Comparison of ENCODE assay signal across 9 mouse cellular contexts in genomic region chr7:100658093-100658578, GRCm38 (mm10). TPM values are rescaled to one million over a fixed set of nuclear protein-coding genes. Genes with fewer than 3 reads are reported as not detected.
DNase-seq lines count a peak whose midpoint lies in the region; ATAC-seq lines count a peak whose summit lies in the region.
"Had no signal": no experiment of that assay in that cellular context is flagged by ENCODE, and none has a peak within 500 bp of the region (broad histone marks: within the 10 kb centered on the region; RNA-seq: fewer than 3 reads in every experiment).

No protein-coding gene starts in this region.

- H3K4me1 ChIP-seq in embryonic facial prominence, embryonic 14.5 days (ENCODE audit: control insufficient read depth, insufficient read depth, low read length): peaks cover 9% of the 10 kb centered on the region; the same call in 1 of the 2 replicates
- H3K4me1 ChIP-seq in intestine, embryonic 14.5 days (replicated peaks; ENCODE audit: control insufficient read depth, insufficient read depth, low read length): peaks cover 7% of the 10 kb centered on the region
- H3K4me1 ChIP-seq in liver, embryonic 13.5 days (replicated peaks): peaks cover 5% of the 10 kb centered on the region
- H3K4me1 ChIP-seq in neural tube, embryonic 15.5 days: peaks cover 13% of the 10 kb centered on the region

- peak overlapping the region; percentile 44 for H3K4me2 ChIP-seq in embryonic facial prominence, embryonic 14.5 days (ENCODE audit: low read depth, low read length)
- peak overlapping the region; percentile 42 for H3K4me2 ChIP-seq in intestine, embryonic 14.5 days (ENCODE audit: low read length)
- H3K4me2 ChIP-seq in liver, embryonic 13.5 days: peak overlapping the region; percentile 30; the same call in 1 of the 2 replicates
- peak overlapping the region; percentile 47 for H3K4me2 ChIP-seq in neural tube, embryonic 15.5 days

- no peaks in the 10 kb centered on the region for H3K9me3 ChIP-seq in embryonic facial prominence, embryonic 14.5 days (ENCODE audit: control insufficient read depth, low read length)
- no peaks in the 10 kb centered on the region for H3K9me3 ChIP-seq in intestine, embryonic 14.5 days (ENCODE audit: control insufficient read depth, low read length)
- no peaks in the 10 kb centered on the region for H3K9me3 ChIP-seq in liver, embryonic 13.5 days (replicated peaks)
- H3K9me3 ChIP-seq in neural tube, embryonic 15.5 days (replicated peaks): no peaks in the 10 kb centered on the region

- 25% methylated on average over 18 of the region's 18 CpGs for WGBS in embryonic facial prominence, embryonic 14.5 days
- WGBS in intestine, embryonic 14.5 days: 30% methylated on average over 18 of the region's 18 CpGs
- 36% methylated on average over 18 of the region's 18 CpGs for WGBS in liver, embryonic 13.5 days (ENCODE audit: insufficient replicate concordance)
- 33% methylated on average over 18 of the region's 18 CpGs for WGBS in neural tube, embryonic 15.5 days

- ATAC-seq in embryonic facial prominence, embryonic 14.5 days (ENCODE audit: low read depth): peak; percentile 71; the same call in 1 of the 2 replicates
- ATAC-seq in intestine, embryonic 14.5 days (replicated peaks; ENCODE audit: low FRiP score, low TSS enrichment, low read depth): peak; percentile 77
- ATAC-seq in liver, embryonic 13.5 days (ENCODE audit: low read depth): 0 out of 2 replicates have a peak, but pooled peaks have one; percentile 37
- no peak for ATAC-seq in neural tube, embryonic 15.5 days (ENCODE audit: low FRiP score)
- no peak for ATAC-seq in megakaryocyte-erythroid progenitor cell, adult 5-6 weeks (replicated peaks; ENCODE audit: low FRiP score, low TSS enrichment, poor library complexity, severe bottlenecking)

- peak; percentile 65 to 68 for DNase-seq in right cerebral cortex, postnatal 10 days (ENCODE audit: low spot score in 2 of 2)
- DNase-seq in right cerebral cortex, postnatal 25 days: no peak
- DNase-seq in embryonic facial prominence, embryonic 14.5 days (ENCODE audit: low spot score): peak; percentile 72
- peak; percentile 75 for DNase-seq in intestine, embryonic 14.5 days (ENCODE audit: low spot score)
- DNase-seq in liver, embryonic 13.5 days: peak; percentile 26
- DNase-seq in thymus, postnatal 0 days (ENCODE audit: low spot score): no peak

- no peak overlapping the region for H3K27ac ChIP-seq in embryonic facial prominence, embryonic 14.5 days (replicated peaks; ENCODE audit: low read depth, low read length)
- H3K27ac ChIP-seq in intestine, embryonic 14.5 days (ENCODE audit: low read depth): no peak overlapping the region
- no peak overlapping the region for H3K27ac ChIP-seq in liver, embryonic 13.5 days
- H3K27ac ChIP-seq in neural tube, embryonic 15.5 days (replicated peaks): 0 out of 2 replicates have a peak overlapping the region, but pooled peaks have one; percentile 13

- H3K4me3 ChIP-seq in embryonic facial prominence, embryonic 14.5 days (ENCODE audit: low read depth, low read length): no peak overlapping the region
- H3K4me3 ChIP-seq in intestine, embryonic 14.5 days (ENCODE audit: low read depth, low read length): 0 out of 2 replicates have a peak overlapping the region, but pooled peaks have one; percentile 10
- H3K4me3 ChIP-seq in liver, embryonic 13.5 days (replicated peaks): no peak overlapping the region
- peak overlapping the region; percentile 15; the same call in 1 of the 2 replicates for H3K4me3 ChIP-seq in neural tube, embryonic 15.5 days (replicated peaks)
- H3K4me3 ChIP-seq: myocyte had no signal

- H3K27me3 ChIP-seq in embryonic facial prominence, embryonic 14.5 days (replicated peaks; ENCODE audit: control insufficient read depth, insufficient read depth, low read length): no peaks in the 10 kb centered on the region
- no peaks in the 10 kb centered on the region for H3K27me3 ChIP-seq in intestine, embryonic 14.5 days (replicated peaks; ENCODE audit: control insufficient read depth, insufficient read depth, low read length)
- no peaks in the 10 kb centered on the region for H3K27me3 ChIP-seq in liver, embryonic 13.5 days
- H3K27me3 ChIP-seq in neural tube, embryonic 15.5 days (replicated peaks): no peaks in the 10 kb centered on the region

- H3K36me3 ChIP-seq in embryonic facial prominence, embryonic 14.5 days (ENCODE audit: control insufficient read depth, insufficient read depth, low read length): no peaks in the 10 kb centered on the region
- no peaks in the 10 kb centered on the region for H3K36me3 ChIP-seq in intestine, embryonic 14.5 days (ENCODE audit: control insufficient read depth, insufficient read depth, low read length)
- H3K36me3 ChIP-seq in liver, embryonic 13.5 days: no peaks in the 10 kb centered on the region
- no peaks in the 10 kb centered on the region for H3K36me3 ChIP-seq in neural tube, embryonic 15.5 days

- peak overlapping the region; percentile 25; the same call in 1 of the 2 replicates for H3K9ac ChIP-seq in embryonic facial prominence, embryonic 14.5 days (ENCODE audit: low read depth, low read length)
- H3K9ac ChIP-seq in intestine, embryonic 14.5 days (ENCODE audit: low read length): no peak overlapping the region
- H3K9ac ChIP-seq in liver, embryonic 13.5 days: no peak overlapping the region
- no peak overlapping the region for H3K9ac ChIP-seq in neural tube, embryonic 15.5 days (replicated peaks)

RNA-seq across cellular contexts. Expression of gene Plekhb1, which starts 4.1 kb away (rescaled TPM):
- polyA plus RNA-seq in embryonic facial prominence, embryonic 14.5 days (2014; fragmentation: Nextera tagmentation; extraction: Ambion mirVana): 12.3 and 12.6 TPM in 2 replicates
- polyA plus RNA-seq in intestine, embryonic 14.5 days (2014; fragmentation: Nextera tagmentation; extraction: Ambion mirVana): 16.2 and 19.1 TPM in 2 replicates
- 0.41 and 0.49 TPM in 2 replicates for polyA plus RNA-seq in liver, embryonic 13.5 days (2015; fragmentation: Nextera tagmentation; extraction: Ambion mirVana)
- 31.0 and 33.9 TPM in 2 replicates for polyA plus RNA-seq in neural tube, embryonic 15.5 days (2015; fragmentation: Nextera tagmentation; extraction: Ambion mirVana)
- 5.8 and 7.1 TPM in 2 replicates for polyA plus RNA-seq in thymus, postnatal 0 days (2015; fragmentation: Nextera tagmentation; extraction: Ambion mirVana)
- not detected in 2 replicates for total RNA-seq in megakaryocyte-erythroid progenitor cell, adult 5-6 weeks (2014; fragmentation: Nextera tagmentation)
- 0.05 TPM in 1 of 2 replicates, not detected in the other for total RNA-seq in megakaryocyte-erythroid progenitor cell, adult 5-6 weeks (2017)

RNA-seq across cellular contexts. Expression of gene Fam168a, which starts 48.3 kb away (rescaled TPM):
- polyA plus RNA-seq in embryonic facial prominence, embryonic 14.5 days (2014; fragmentation: Nextera tagmentation; extraction: Ambion mirVana): 42.3 and 44.6 TPM in 2 replicates
- 42.9 and 46.1 TPM in 2 replicates for polyA plus RNA-seq in intestine, embryonic 14.5 days (2014; fragmentation: Nextera tagmentation; extraction: Ambion mirVana)
- polyA plus RNA-seq in liver, embryonic 13.5 days (2015; fragmentation: Nextera tagmentation; extraction: Ambion mirVana): 4.5 and 5.4 TPM in 2 replicates
- polyA plus RNA-seq in neural tube, embryonic 15.5 days (2015; fragmentation: Nextera tagmentation; extraction: Ambion mirVana): 108 and 119 TPM in 2 replicates
- polyA plus RNA-seq in thymus, postnatal 0 days (2015; fragmentation: Nextera tagmentation; extraction: Ambion mirVana): 17.2 and 19.2 TPM in 2 replicates
- 26.9 and 35.9 TPM in 2 replicates for total RNA-seq in megakaryocyte-erythroid progenitor cell, adult 5-6 weeks (2014; fragmentation: Nextera tagmentation)
- total RNA-seq in megakaryocyte-erythroid progenitor cell, adult 5-6 weeks (2017): 7.3 and 7.7 TPM in 2 replicates

RNA-seq across cellular contexts. Expression of gene Mrpl48, which starts 50.0 kb away (rescaled TPM):
- 82.1 and 84.5 TPM in 2 replicates for polyA plus RNA-seq in embryonic facial prominence, embryonic 14.5 days (2014; fragmentation: Nextera tagmentation; extraction: Ambion mirVana)
- 89.4 and 94.6 TPM in 2 replicates for polyA plus RNA-seq in intestine, embryonic 14.5 days (2014; fragmentation: Nextera tagmentation; extraction: Ambion mirVana)
- polyA plus RNA-seq in liver, embryonic 13.5 days (2015; fragmentation: Nextera tagmentation; extraction: Ambion mirVana): 57.0 and 59.8 TPM in 2 replicates
- 82.6 and 85.3 TPM in 2 replicates for polyA plus RNA-seq in neural tube, embryonic 15.5 days (2015; fragmentation: Nextera tagmentation; extraction: Ambion mirVana)
- 102 TPM in 2 replicates for polyA plus RNA-seq in thymus, postnatal 0 days (2015; fragmentation: Nextera tagmentation; extraction: Ambion mirVana)
- total RNA-seq in megakaryocyte-erythroid progenitor cell, adult 5-6 weeks (2014; fragmentation: Nextera tagmentation): 50.3 and 57.1 TPM in 2 replicates
- 93.1 and 138 TPM in 2 replicates for total RNA-seq in megakaryocyte-erythroid progenitor cell, adult 5-6 weeks (2017)

RNA-seq across cellular contexts. Expression of gene Rab6a, which starts 50.9 kb away (rescaled TPM):
- polyA plus RNA-seq in embryonic facial prominence, embryonic 14.5 days (2014; fragmentation: Nextera tagmentation; extraction: Ambion mirVana): 130 and 136 TPM in 2 replicates
- 118 and 121 TPM in 2 replicates for polyA plus RNA-seq in intestine, embryonic 14.5 days (2014; fragmentation: Nextera tagmentation; extraction: Ambion mirVana)
- 40.2 and 46.7 TPM in 2 replicates for polyA plus RNA-seq in liver, embryonic 13.5 days (2015; fragmentation: Nextera tagmentation; extraction: Ambion mirVana)
- 253 and 287 TPM in 2 replicates for polyA plus RNA-seq in neural tube, embryonic 15.5 days (2015; fragmentation: Nextera tagmentation; extraction: Ambion mirVana)
- polyA plus RNA-seq in thymus, postnatal 0 days (2015; fragmentation: Nextera tagmentation; extraction: Ambion mirVana): 44.4 and 47.4 TPM in 2 replicates
- total RNA-seq in megakaryocyte-erythroid progenitor cell, adult 5-6 weeks (2014; fragmentation: Nextera tagmentation): 35.0 and 46.8 TPM in 2 replicates
- 50.5 and 53.1 TPM in 2 replicates for total RNA-seq in megakaryocyte-erythroid progenitor cell, adult 5-6 weeks (2017)

Comparison
In these comparisons a context has a peak if more than half of its experiments do, and no peak if none do; other contexts are left out.
1. DNase-seq: peak in right cerebral cortex, postnatal 10 days (2 of 2), embryonic facial prominence, embryonic 14.5 days (single experiment), intestine, embryonic 14.5 days (single experiment) and liver, embryonic 13.5 days (single experiment); none in right cerebral cortex, postnatal 25 days (single experiment) and thymus, postnatal 0 days (single experiment).
2. ATAC-seq: peak in embryonic facial prominence, embryonic 14.5 days (single experiment), intestine, embryonic 14.5 days (single experiment) and liver, embryonic 13.5 days (single experiment); none in neural tube, embryonic 15.5 days (single experiment) and megakaryocyte-erythroid progenitor cell, adult 5-6 weeks (single experiment).
3. H3K4me3 ChIP-seq: peak in intestine, embryonic 14.5 days (single experiment) and neural tube, embryonic 15.5 days (single experiment); none in embryonic facial prominence, embryonic 14.5 days (single experiment) and liver, embryonic 13.5 days (single experiment).
4. Peak in every context shown above with its lines, with median percentiles within 50 percentile points of each other: H3K4me2 ChIP-seq.